Mouse (Mus musculus): ENCODE measurements around the gene Tbc1d25. TPM values are rescaled to one million over a fixed set of nuclear protein-coding genes. Genes with fewer than 3 reads are reported as not detected.

Tbc1d25 gene
- polyA plus RNA-seq, 1 experiment = 3.1 TPM

- no peak for TF ChIP-seq FLI1 (IDR thresholded peaks at IDR 0.05; ENCODE audit: low read length)
- no peak for TF ChIP-seq GATA1 (IDR thresholded peaks at IDR 0.05; ENCODE audit: borderline replicate concordance, low read length)
- H3K36me3 ChIP-seq (replicated peaks; ENCODE audit: low read length) = peaks cover 20% of the 10 kb centered on the region
- no peak overlapping the region for H3K4me3 ChIP-seq (replicated peaks)
- H3K9me3 ChIP-seq = peaks cover 4% of the 10 kb centered on the region; the same call in 1 of the 2 replicates
- H3K27me3 ChIP-seq (replicated peaks) = no peaks in the 10 kb centered on the region
- peaks cover 19% of the 10 kb centered on the region for H3K4me1 ChIP-seq
Observed at GRCm38 (mm10) chrX:8117264-8117663, 58.7 kb downstream of the Tbc1d25 start.

GRCm38 (mm10) chrX:8115275-8115674, 60.7 kb downstream of the Tbc1d25 start:
- Histone ChIP-seq H3K4me1 (peaks cover 19% of the 10 kb centered on the region), H3K36me3 (replicated peaks; ENCODE audit: low read length) (peaks cover 11% of the 10 kb centered on the region), H3K4me3 (replicated peaks) (no peak overlapping the region), H3K9me3 (peaks cover 4% of the 10 kb centered on the region; the same call in 1 of the 2 replicates), H3K27me3 (replicated peaks) (no peaks in the 10 kb centered on the region)
- no peak for TF ChIP-seq FLI1 (IDR thresholded peaks at IDR 0.05; ENCODE audit: low read length)
- no peak for TF ChIP-seq GATA1 (IDR thresholded peaks at IDR 0.05; ENCODE audit: borderline replicate concordance, low read length)

- no peaks in the 10 kb centered on the region for H3K36me3 ChIP-seq (replicated peaks; ENCODE audit: low read length)
Observed at GRCm38 (mm10) chrX:8105019-8105418, 71.0 kb downstream of the Tbc1d25 start.

More at GRCm38 (mm10) chrX:8105019-8105418, 71.0 kb downstream of the Tbc1d25 start:
- peaks cover 52% of the 10 kb centered on the region for H3K4me1 ChIP-seq
- no peak overlapping the region for H3K4me3 ChIP-seq (replicated peaks)
- H3K27me3 ChIP-seq (replicated peaks) = no peaks in the 10 kb centered on the region
- H3K9me3 ChIP-seq = no peaks in the 10 kb centered on the region
- TF ChIP-seq FLI1 (IDR thresholded peaks at IDR 0.05; ENCODE audit: low read length) (no peak), GATA1 (IDR thresholded peaks at IDR 0.05; ENCODE audit: borderline replicate concordance, low read length) (no peak)

Other genes starting within 250 kb of the Tbc1d25 start
- not detected in 2 replicates for gene Eras, start 247.6 kb downstream of the Tbc1d25 start, polyA plus RNA-seq (2012; ENCODE audit: insufficient read depth, low replicate concordance)
- gene Hdac6, start 228.3 kb downstream of the Tbc1d25 start, polyA plus RNA-seq (2012; ENCODE audit: insufficient read depth, low replicate concordance) = 0.96 and 16.9 TPM in 2 replicates
- gene Gata1, start 198.1 kb downstream of the Tbc1d25 start, polyA plus RNA-seq (2012; ENCODE audit: insufficient read depth, low replicate concordance) = 227 and 1,046 TPM in 2 replicates
- 0.94 TPM in 1 of 2 replicates, not detected in the other for gene Glod5, start 157.7 kb downstream of the Tbc1d25 start, polyA plus RNA-seq (2012; ENCODE audit: insufficient read depth, low replicate concordance)
- 0.99 and 3.9 TPM in 2 replicates for gene Suv39h1, start 101.4 kb downstream of the Tbc1d25 start, polyA plus RNA-seq (2012; ENCODE audit: insufficient read depth, low replicate concordance)
- gene Was, start 85.7 kb downstream of the Tbc1d25 start, polyA plus RNA-seq (2012; ENCODE audit: insufficient read depth, low replicate concordance) = 450 and 808 TPM in 2 replicates
- 23.4 and 38.2 TPM in 2 replicates for gene Wdr13, start 43.3 kb downstream of the Tbc1d25 start, polyA plus RNA-seq (2012; ENCODE audit: insufficient read depth, low replicate concordance)
- 3.2 and 96.3 TPM in 2 replicates for gene Rbm3, start 30.3 kb downstream of the Tbc1d25 start, polyA plus RNA-seq (2012; ENCODE audit: insufficient read depth, low replicate concordance)
- 3.7 and 5.7 TPM in 2 replicates for gene Ebp, start 17.3 kb upstream of the Tbc1d25 start, polyA plus RNA-seq (2012; ENCODE audit: insufficient read depth, low replicate concordance)
- gene Porcn, start 30.3 kb upstream of the Tbc1d25 start, polyA plus RNA-seq (2012; ENCODE audit: insufficient read depth, low replicate concordance) = 2.0 and 4.0 TPM in 2 replicates
- 4.6 and 23.7 TPM in 2 replicates for gene Ftsj1, start 76.2 kb upstream of the Tbc1d25 start, polyA plus RNA-seq (2012; ENCODE audit: insufficient read depth, low replicate concordance)
- 0.06 TPM in 1 of 2 replicates, not detected in the other for gene Slc38a5, start 95.0 kb upstream of the Tbc1d25 start, polyA plus RNA-seq (2012; ENCODE audit: insufficient read depth, low replicate concordance)
- gene Ssxb10, start 151.2 kb upstream of the Tbc1d25 start, polyA plus RNA-seq (2012; ENCODE audit: insufficient read depth, low replicate concordance) = not detected in 2 replicates
- not detected in 2 replicates for gene Ssxb9, start 190.8 kb upstream of the Tbc1d25 start, polyA plus RNA-seq (2012; ENCODE audit: insufficient read depth, low replicate concordance)
- gene Ssxb1, start 237.1 kb upstream of the Tbc1d25 start, polyA plus RNA-seq (2012; ENCODE audit: insufficient read depth, low replicate concordance) = not detected in 2 replicates